Mouse (Mus musculus): ENCODE measurements at regions not wholly inside any gene's neighbourhood (a gene's known extent, or its start where the extent isn't known, plus 50 kb on each side); places are given as distances from the start of the nearest gene placed in this dataset.

GRCm38 (mm10) chr10:84172828-84173321 is 267.5 kb downstream of the Nuak1 start:
- no peaks in the 10 kb centered on the region for H3K9me3 ChIP-seq (ENCODE audit: control insufficient read depth, low read length)
- no peaks in the 10 kb centered on the region for H3K4me1 ChIP-seq (replicated peaks; ENCODE audit: control insufficient read depth, insufficient read depth, low read length)
- no peak for DNase-seq (ENCODE audit: low spot score)
- H3K4me2 ChIP-seq = no peak overlapping the region
- no peak overlapping the region for H3K27ac ChIP-seq (ENCODE audit: low read depth, low read length)
- 72% methylated on average over 4 of the region's 4 CpGs for WGBS
- ATAC-seq (replicated peaks; ENCODE audit: low FRiP score) = no peak
- no peaks in the 10 kb centered on the region for H3K27me3 ChIP-seq (replicated peaks; ENCODE audit: control insufficient read depth, insufficient read depth, low read length)
- no peaks in the 10 kb centered on the region for H3K36me3 ChIP-seq (ENCODE audit: control insufficient read depth, insufficient read depth, low read length)
- no peak overlapping the region for H3K4me3 ChIP-seq (ENCODE audit: low read depth, low read length)
- H3K9ac ChIP-seq (ENCODE audit: low read depth, low read length) = no peak overlapping the region

GRCm38 (mm10) chr10:84183239-84183638 is 257.2 kb downstream of the Nuak1 start:
- WGBS = 81% methylated on average over 2 of the region's 2 CpGs
- no peaks in the 10 kb centered on the region for H3K9me3 ChIP-seq (ENCODE audit: control insufficient read depth, low read length)
- H3K27ac ChIP-seq (ENCODE audit: low read depth, low read length) = no peak overlapping the region
- no peak overlapping the region for H3K4me2 ChIP-seq
- H3K27me3 ChIP-seq (replicated peaks; ENCODE audit: control insufficient read depth, insufficient read depth, low read length) = no peaks in the 10 kb centered on the region
- DNase-seq (ENCODE audit: low spot score) (no peak), ATAC-seq (replicated peaks; ENCODE audit: low FRiP score) (no peak)
- no peaks in the 10 kb centered on the region for H3K4me1 ChIP-seq (replicated peaks; ENCODE audit: control insufficient read depth, insufficient read depth, low read length)
- no peak overlapping the region for H3K9ac ChIP-seq (ENCODE audit: low read depth, low read length)
- H3K36me3 ChIP-seq (ENCODE audit: control insufficient read depth, insufficient read depth, low read length) = no peaks in the 10 kb centered on the region
- no peak overlapping the region for H3K4me3 ChIP-seq (ENCODE audit: low read depth, low read length)

GRCm38 (mm10) chr10:84186466-84186865 is 253.9 kb downstream of the Nuak1 start:
- no peaks in the 10 kb centered on the region for H3K36me3 ChIP-seq (ENCODE audit: control insufficient read depth, insufficient read depth, low read length)
- ATAC-seq (replicated peaks; ENCODE audit: low FRiP score) = no peak
- H3K4me1 ChIP-seq (replicated peaks; ENCODE audit: control insufficient read depth, insufficient read depth, low read length) = no peaks in the 10 kb centered on the region
- no peak overlapping the region for H3K9ac ChIP-seq (ENCODE audit: low read depth, low read length)
- H3K27ac ChIP-seq (ENCODE audit: low read depth, low read length) = no peak overlapping the region
- no peak overlapping the region for H3K4me3 ChIP-seq (ENCODE audit: low read depth, low read length)
- no peak overlapping the region for H3K4me2 ChIP-seq
- no peaks in the 10 kb centered on the region for H3K27me3 ChIP-seq (replicated peaks; ENCODE audit: control insufficient read depth, insufficient read depth, low read length)
- no peaks in the 10 kb centered on the region for H3K9me3 ChIP-seq (ENCODE audit: control insufficient read depth, low read length)
- no peak for DNase-seq (ENCODE audit: low spot score)
- WGBS = 79% methylated on average over 2 of the region's 2 CpGs

- Histone ChIP-seq H3K4me1 (replicated peaks; ENCODE audit: control insufficient read depth, insufficient read depth, low read length) (no peaks in the 10 kb centered on the region), H3K27ac (ENCODE audit: low read depth, low read length) (no peak overlapping the region), H3K4me3 (ENCODE audit: low read depth, low read length) (no peak overlapping the region), H3K9ac (ENCODE audit: low read depth, low read length) (no peak overlapping the region), H3K4me2 (no peak overlapping the region), H3K27me3 (replicated peaks; ENCODE audit: control insufficient read depth, insufficient read depth, low read length) (no peaks in the 10 kb centered on the region), H3K36me3 (ENCODE audit: control insufficient read depth, insufficient read depth, low read length) (no peaks in the 10 kb centered on the region), H3K9me3 (ENCODE audit: control insufficient read depth, low read length) (no peaks in the 10 kb centered on the region)
- DNase-seq (ENCODE audit: low spot score) = no peak
- WGBS = 81% methylated on average over 2 of the region's 2 CpGs
- ATAC-seq (replicated peaks; ENCODE audit: low FRiP score) = no peak
Measured at GRCm38 (mm10) chr10:84199035-84199434, 241.4 kb downstream of the Nuak1 start.

GRCm38 (mm10) chr10:84201785-84202184 is 238.6 kb downstream of the Nuak1 start:
- 46% methylated on average over 3 of the region's 3 CpGs for WGBS
- Histone ChIP-seq H3K27me3 (replicated peaks; ENCODE audit: control insufficient read depth, insufficient read depth, low read length) (no peaks in the 10 kb centered on the region), H3K9ac (ENCODE audit: low read depth, low read length) (no peak overlapping the region), H3K4me1 (replicated peaks; ENCODE audit: control insufficient read depth, insufficient read depth, low read length) (no peaks in the 10 kb centered on the region), H3K27ac (ENCODE audit: low read depth, low read length) (no peak overlapping the region), H3K9me3 (ENCODE audit: control insufficient read depth, low read length) (no peaks in the 10 kb centered on the region), H3K36me3 (ENCODE audit: control insufficient read depth, insufficient read depth, low read length) (no peaks in the 10 kb centered on the region), H3K4me2 (no peak overlapping the region), H3K4me3 (ENCODE audit: low read depth, low read length) (no peak overlapping the region)
- no peak for DNase-seq (ENCODE audit: low spot score)
- no peak for ATAC-seq (replicated peaks; ENCODE audit: low FRiP score)

- Histone ChIP-seq H3K4me3 (ENCODE audit: low read depth, low read length) (no peak overlapping the region), H3K9me3 (ENCODE audit: control insufficient read depth, low read length) (no peaks in the 10 kb centered on the region), H3K27me3 (replicated peaks; ENCODE audit: control insufficient read depth, insufficient read depth, low read length) (no peaks in the 10 kb centered on the region), H3K27ac (ENCODE audit: low read depth, low read length) (no peak overlapping the region), H3K4me1 (replicated peaks; ENCODE audit: control insufficient read depth, insufficient read depth, low read length) (no peaks in the 10 kb centered on the region), H3K36me3 (ENCODE audit: control insufficient read depth, insufficient read depth, low read length) (no peaks in the 10 kb centered on the region), H3K4me2 (no peak overlapping the region), H3K9ac (ENCODE audit: low read depth, low read length) (no peak overlapping the region)
- no peak for ATAC-seq (replicated peaks; ENCODE audit: low FRiP score)
- DNase-seq (ENCODE audit: low spot score) = no peak
- WGBS = 77% methylated on average over 5 of the region's 5 CpGs
Measured at GRCm38 (mm10) chr10:84212096-84212785, 228.2 kb downstream of the Nuak1 start.

- DNase-seq (ENCODE audit: low spot score) = no peak
- Histone ChIP-seq H3K4me2 (no peak overlapping the region), H3K36me3 (ENCODE audit: control insufficient read depth, insufficient read depth, low read length) (no peaks in the 10 kb centered on the region), H3K27me3 (replicated peaks; ENCODE audit: control insufficient read depth, insufficient read depth, low read length) (no peaks in the 10 kb centered on the region), H3K27ac (ENCODE audit: low read depth, low read length) (no peak overlapping the region), H3K9ac (ENCODE audit: low read depth, low read length) (no peak overlapping the region), H3K4me1 (replicated peaks; ENCODE audit: control insufficient read depth, insufficient read depth, low read length) (no peaks in the 10 kb centered on the region), H3K9me3 (ENCODE audit: control insufficient read depth, low read length) (no peaks in the 10 kb centered on the region), H3K4me3 (ENCODE audit: low read depth, low read length) (no peak overlapping the region)
- ATAC-seq (replicated peaks; ENCODE audit: low FRiP score) = no peak
Measured at GRCm38 (mm10) chr10:84214812-84215211, 225.6 kb downstream of the Nuak1 start.

GRCm38 (mm10) chr10:84229224-84229921 is 211.0 kb downstream of the Nuak1 start:
- no peaks in the 10 kb centered on the region for H3K36me3 ChIP-seq (ENCODE audit: control insufficient read depth, insufficient read depth, low read length)
- no peaks in the 10 kb centered on the region for H3K27me3 ChIP-seq (replicated peaks; ENCODE audit: control insufficient read depth, insufficient read depth, low read length)
- ATAC-seq (replicated peaks; ENCODE audit: low FRiP score) (no peak), DNase-seq (ENCODE audit: low spot score) (no peak)
- H3K9me3 ChIP-seq (ENCODE audit: control insufficient read depth, low read length) = no peaks in the 10 kb centered on the region
- WGBS = 69% methylated on average over 7 of the region's 7 CpGs
- H3K4me3 ChIP-seq (ENCODE audit: low read depth, low read length) = no peak overlapping the region
- H3K27ac ChIP-seq (ENCODE audit: low read depth, low read length) = no peak overlapping the region
- no peaks in the 10 kb centered on the region for H3K4me1 ChIP-seq (replicated peaks; ENCODE audit: control insufficient read depth, insufficient read depth, low read length)
- no peak overlapping the region for H3K4me2 ChIP-seq
- H3K9ac ChIP-seq (ENCODE audit: low read depth, low read length) = no peak overlapping the region

Data from liver, embryonic 11.5 days (tissue).